Mouse (Mus musculus) cerebellum, adult 2 months (tissue): ENCODE data around the gene Zswim4. TPM values are rescaled to one million over a fixed set of nuclear protein-coding genes. Genes with fewer than 3 reads are reported as not detected.

Experiments used
- DNase-seq, 2 experiments: peaks; one replicate each; pipeline ENCODE4 v3.0.0; 2021
- H3K27ac ChIP-seq: fragments of 200-500 bp; 2 replicates; pipeline ENCODE4 v1.5.1; 2012; ENCODE audit warnings: low read length, control low read depth, inconsistent platforms; ENCODE audit not compliant: insufficient read depth
- H3K27me3 ChIP-seq: fragments of 200-500 bp; 2 replicates; pipeline ENCODE4 v1.6.1; 2012; ENCODE audit warnings: inconsistent platforms, mild to moderate bottlenecking, low read length, moderate library complexity; ENCODE audit not compliant: control insufficient read depth, insufficient read depth
- H3K4me1 ChIP-seq: fragments of 200-500 bp; 2 replicates; pipeline ENCODE4 v1.6.1; 2011; ENCODE audit warnings: low read length; ENCODE audit not compliant: control insufficient read depth, insufficient read depth
- H3K4me3 ChIP-seq: fragments of 200-500 bp; replicated peaks from 2 replicates; pipeline ENCODE3; 2011; ENCODE audit warnings: mild to moderate bottlenecking, low read depth, low read length, control low read depth; ENCODE audit not compliant: insufficient read depth
- CTCF ChIP-seq: fragments of 200-500 bp; IDR thresholded peaks from 2 replicates; pipeline ENCODE4 v1.5.1; 2011; ENCODE audit warnings: low read depth, mild to moderate bottlenecking, control low read depth, low read length, moderate library complexity, borderline replicate concordance; ENCODE audit not compliant: insufficient read depth
- POLR2A ChIP-seq: fragments of 200-500 bp; IDR thresholded peaks from 2 replicates; pipeline ENCODE4 v1.6.1; 2011; ENCODE audit warnings: low read length, control low read depth, borderline replicate concordance; ENCODE audit not compliant: insufficient read depth
- WGBS: fragments of 180-500 bp; shearing (Covaris S2); methylation state at CpG from one replicate; pipeline ENCODE4 v1.1.7; 2018; 5-methylcytosine and 5-hydroxymethylcytosine counted together
- polyA plus RNA-seq: library from polyadenylated mRNA; depleted of rRNA; stranded (reverse); fragments of >200 nt; gene quantifications from 2 replicates; pipeline ENCODE4 v1.2.3, GENCODE M21; 2012

Gene Zswim4
- polyA plus RNA-seq, 1 experiment: 14.0 TPM

DNA sequence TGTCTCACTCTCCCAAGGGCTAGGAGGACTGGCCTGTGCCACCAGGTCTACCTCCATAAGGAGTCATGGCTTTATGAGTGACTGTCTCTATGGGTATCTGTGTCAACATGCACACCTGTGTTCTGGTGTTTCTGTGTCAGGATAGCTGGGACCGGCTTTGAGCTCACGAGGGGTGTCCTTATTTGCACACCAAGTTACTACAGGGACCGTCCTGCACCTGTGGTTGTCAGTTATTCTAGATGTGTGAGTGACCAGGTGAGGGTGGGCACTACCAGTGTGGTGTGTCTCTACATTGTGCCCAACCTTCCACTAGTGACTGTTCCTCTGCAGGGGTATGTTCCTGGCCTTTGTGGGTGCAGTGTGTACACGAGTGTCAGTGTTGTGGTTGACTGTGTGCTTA is 54.0 kb downstream of the Zswim4 start:
- peak in 1 of 2 experiments; percentile 28 for DNase-seq
- Histone ChIP-seq H3K27me3 (no peaks in the 10 kb centered on the region), H3K4me3 (peak overlapping the region; percentile 88), H3K4me1 (peaks cover 15% of the 10 kb centered on the region), H3K27ac (no peak overlapping the region)
- 58% methylated on average over 4 of the region's 4 CpGs for WGBS
- TF ChIP-seq POLR2A: no peak
- TF ChIP-seq CTCF: no peak

DNA sequence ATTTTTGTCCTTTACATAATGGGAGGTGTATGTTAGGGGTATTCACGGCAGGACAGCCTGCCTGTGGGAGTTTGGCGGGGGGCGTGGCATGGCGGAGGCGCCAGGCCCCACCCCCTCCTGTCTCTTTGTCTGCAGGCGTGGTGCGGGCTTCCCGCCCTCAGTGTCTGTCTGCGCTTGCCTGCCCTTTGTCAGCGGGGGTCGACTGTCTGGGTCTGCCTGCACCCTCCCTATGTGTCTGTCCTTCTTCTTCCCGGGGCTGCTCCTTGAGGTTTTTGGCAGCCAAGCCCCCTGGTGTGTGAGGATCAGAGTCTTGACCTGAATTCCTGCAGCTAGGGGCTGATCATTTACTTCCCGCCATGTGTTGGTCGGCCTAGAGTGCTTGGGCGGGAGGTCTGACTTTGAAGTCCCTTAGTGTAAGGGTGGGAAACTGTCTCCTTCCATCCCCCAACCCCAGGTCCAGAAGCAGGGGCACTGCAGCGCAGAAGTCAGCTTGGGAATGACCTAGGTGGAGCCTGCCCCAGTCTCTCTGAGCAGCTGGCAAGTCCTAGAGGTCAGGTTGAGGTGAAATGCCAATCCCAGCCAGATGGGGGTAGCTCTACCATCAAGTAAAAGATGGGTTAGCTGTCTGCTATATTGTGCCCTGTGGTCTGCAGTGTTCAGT is 56.2 kb downstream of the Zswim4 start:
- no peak overlapping the region for H3K27ac ChIP-seq
- DNase-seq: peak in 1 of 2 experiments; percentile 17

DNA sequence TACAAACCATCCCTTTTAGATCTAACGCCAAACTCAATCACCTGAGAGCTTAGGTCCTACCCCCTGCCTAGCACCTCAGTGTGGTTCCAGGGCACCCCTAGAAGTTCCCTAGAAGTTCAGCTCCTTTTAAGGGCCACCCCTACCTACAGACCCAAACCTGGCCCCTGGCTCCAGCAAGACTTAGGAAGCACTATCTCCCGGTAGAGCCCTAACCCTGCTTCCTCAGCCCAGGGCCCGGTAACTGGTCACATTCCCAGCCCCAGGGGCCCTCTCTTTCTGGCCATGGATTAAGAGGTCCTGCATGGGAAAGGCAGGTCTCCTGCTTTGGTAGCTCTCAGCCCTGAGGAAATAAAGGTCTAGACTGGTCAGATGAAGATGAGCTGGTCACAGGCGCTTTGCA is 56.9 kb downstream of the Zswim4 start:
- Histone ChIP-seq H3K4me1 (peaks cover 15% of the 10 kb centered on the region), H3K27ac (no peak overlapping the region), H3K4me3 (no peak overlapping the region), H3K27me3 (no peaks in the 10 kb centered on the region)
- WGBS: 41% methylated on average over 4 of the region's 4 CpGs
- TF ChIP-seq POLR2A (no peak), CTCF (no peak)
- DNase-seq: no peak

More for the DNA sequence above, 56.2 kb downstream of the Zswim4 start:
- no peak for TF ChIP-seq POLR2A
- TF ChIP-seq CTCF: no peak
- peaks cover 15% of the 10 kb centered on the region for H3K4me1 ChIP-seq
- WGBS: 28% methylated on average over 16 of the region's 16 CpGs
- no peak overlapping the region for H3K4me3 ChIP-seq
- H3K27me3 ChIP-seq: no peaks in the 10 kb centered on the region

GRCm38 (mm10) chr8:84178592-84178991 is 58.3 kb downstream of the Zswim4 start:
- no peak overlapping the region for H3K4me3 ChIP-seq
- no peak for DNase-seq
- TF ChIP-seq POLR2A (no peak), CTCF (no peak)
- no peaks in the 10 kb centered on the region for H3K27me3 ChIP-seq
- peaks cover 23% of the 10 kb centered on the region for H3K4me1 ChIP-seq
- H3K27ac ChIP-seq: no peak overlapping the region
- 62% methylated on average over 8 of the region's 8 CpGs for WGBS

DNA sequence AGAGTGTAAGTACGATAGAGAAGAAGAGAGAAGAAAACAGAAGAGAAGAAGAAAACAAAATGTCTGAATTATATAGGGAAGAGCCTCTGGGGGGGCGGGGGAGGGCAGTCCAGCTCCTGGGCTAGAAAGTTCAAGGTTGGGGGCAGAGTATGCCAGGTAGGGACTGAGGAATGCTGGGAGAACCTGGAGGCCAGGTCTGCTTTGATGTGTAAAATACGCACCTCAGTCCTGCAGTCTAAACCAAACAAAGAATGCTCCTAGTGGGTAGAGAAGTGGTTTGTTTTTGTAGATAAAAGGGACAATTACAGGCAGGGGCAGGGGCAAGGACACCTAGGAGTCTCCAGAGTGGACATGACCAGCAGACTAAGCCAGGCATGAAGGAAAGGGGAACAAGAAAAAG is 59.5 kb downstream of the Zswim4 start:
- no peak for DNase-seq
- TF ChIP-seq CTCF (no peak), POLR2A (no peak)
- 98% methylated on average over 3 of the region's 3 CpGs for WGBS
- Histone ChIP-seq H3K27ac (no peak overlapping the region), H3K27me3 (no peaks in the 10 kb centered on the region), H3K4me1 (peaks cover 21% of the 10 kb centered on the region), H3K4me3 (no peak overlapping the region)

DNA sequence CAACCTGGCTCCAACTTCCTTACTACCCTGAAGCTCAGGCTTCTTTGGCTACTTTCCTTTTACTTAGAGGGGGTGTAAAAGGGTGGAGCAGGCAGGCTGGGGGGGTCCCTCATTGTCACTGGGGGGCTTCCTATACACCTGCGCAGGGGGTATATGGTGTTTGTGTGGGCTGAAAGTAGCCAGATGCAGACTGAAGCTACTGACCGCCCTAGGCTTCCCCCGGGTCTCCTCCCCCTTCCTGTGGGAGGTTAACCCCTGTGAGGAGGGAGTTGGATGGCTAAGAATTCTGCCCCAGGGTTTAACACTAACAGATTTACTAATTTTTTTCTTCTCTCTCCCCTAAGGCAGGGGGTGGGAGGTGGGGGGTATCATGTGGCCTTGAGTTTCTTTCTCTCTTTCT is 60.3 kb downstream of the Zswim4 start:
- H3K4me3 ChIP-seq: no peak overlapping the region
- no peak overlapping the region for H3K27ac ChIP-seq
- TF ChIP-seq POLR2A (no peak), CTCF (no peak)
- 78% methylated on average over 3 of the region's 3 CpGs for WGBS
- no peak for DNase-seq
- no peaks in the 10 kb centered on the region for H3K27me3 ChIP-seq
- H3K4me1 ChIP-seq: peaks cover 21% of the 10 kb centered on the region

GRCm38 (mm10) chr8:84173861-84174260 is 63.0 kb downstream of the Zswim4 start:
- TF ChIP-seq CTCF: peak; percentile 72
- TF ChIP-seq POLR2A: no peak
- Histone ChIP-seq H3K4me1 (peaks cover 12% of the 10 kb centered on the region), H3K27ac (0 out of 2 replicates have a peak overlapping the region, but pooled peaks have one; percentile 0), H3K4me3 (no peak overlapping the region), H3K27me3 (no peaks in the 10 kb centered on the region)
- WGBS: 12% methylated on average over 6 of the region's 6 CpGs
- peak; percentile 81 to 82 for DNase-seq

DNA sequence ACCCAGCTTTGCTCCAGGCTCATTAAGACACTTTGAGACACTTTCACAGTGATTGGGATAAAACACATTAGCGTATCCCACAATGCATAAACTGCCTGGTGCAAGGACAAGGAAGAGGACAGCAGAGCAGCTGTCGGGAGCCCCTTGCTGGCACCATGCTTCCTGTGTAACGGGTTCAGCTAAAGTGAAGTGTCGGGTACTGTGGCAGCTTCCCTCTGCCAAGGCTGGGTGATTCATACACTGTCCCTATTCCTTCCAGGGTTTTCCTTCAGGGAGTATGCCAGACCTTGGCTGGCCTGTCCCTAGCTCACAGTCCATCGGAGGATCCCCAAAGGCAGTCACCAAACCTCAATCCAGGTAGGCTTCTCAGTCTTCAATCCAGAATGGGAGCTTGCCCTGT is 66.8 kb downstream of the Zswim4 start:
- 24% methylated on average over 5 of the region's 5 CpGs for whole genome bisulfite sequencing
- TF ChIP-seq CTCF (no peak), POLR2A (no peak)
- no peak overlapping the region for H3K27ac ChIP-seq
- H3K27me3 ChIP-seq: no peaks in the 10 kb centered on the region
- H3K4me3 ChIP-seq: no peak overlapping the region
- peak in 1 of 2 experiments; percentile 35 for DNase-seq
- H3K4me1 ChIP-seq: peaks cover 19% of the 10 kb centered on the region
